Mouse (Mus musculus) lung, embryonic 16.5 days (tissue): ENCODE results near the gene Zfp534. TPM values are rescaled to one million over a fixed set of nuclear protein-coding genes. Genes with fewer than 3 reads are reported as not detected.

Experiments
- polyA plus RNA-seq: library from polyadenylated mRNA; unstranded; fragments of >200 nt; fragmentation: Nextera tagmentation; extraction: Ambion mirVana; gene quantifications from 2 replicates; pipeline ENCODE4 v1.2.1, GENCODE M21; 2015

Zfp534 gene
- polyA plus RNA-seq, 1 experiment from 2014 or later: not detected

Other genes starting within 250 kb of the Zfp534 start
- gene Zfp982, start 210.1 kb downstream of the Zfp534 start, polyA plus RNA-seq: 3.7 and 4.7 TPM in 2 replicates
- gene Gm16503, start 162.3 kb downstream of the Zfp534 start, polyA plus RNA-seq: 0.08 and 0.10 TPM in 2 replicates
- gene Zfp985, start 149.3 kb downstream of the Zfp534 start, polyA plus RNA-seq: 0.15 and 0.31 TPM in 2 replicates
- 3.4 and 4.9 TPM in 2 replicates for gene Zfp979, start 60.0 kb downstream of the Zfp534 start, polyA plus RNA-seq
- gene Zfp984, start 107.2 kb upstream of the Zfp534 start, polyA plus RNA-seq: 5.7 and 6.2 TPM in 2 replicates
- gene Zfp933, start 145.8 kb upstream of the Zfp534 start, polyA plus RNA-seq: 5.5 and 6.5 TPM in 2 replicates
- gene Miip, start 166.3 kb upstream of the Zfp534 start, polyA plus RNA-seq: 47.0 and 48.2 TPM in 2 replicates
- 7.3 and 9.5 TPM in 2 replicates for gene Fv1, start 166.4 kb upstream of the Zfp534 start, polyA plus RNA-seq
- 34.6 and 36.6 TPM in 2 replicates for gene Mfn2, start 202.2 kb upstream of the Zfp534 start, polyA plus RNA-seq
- gene Plod1, start 234.2 kb upstream of the Zfp534 start, polyA plus RNA-seq: 50.8 and 51.4 TPM in 2 replicates
- 9.2 and 11.7 TPM in 2 replicates for gene 2510039O18Rik, start 238.3 kb upstream of the Zfp534 start, polyA plus RNA-seq